Mouse (Mus musculus): ENCODE measurements at regions not wholly inside any gene's neighbourhood (a gene's known extent, or its start where the extent isn't known, plus 50 kb on each side); places are given as distances from the start of the nearest gene placed in this dataset.

DNA sequence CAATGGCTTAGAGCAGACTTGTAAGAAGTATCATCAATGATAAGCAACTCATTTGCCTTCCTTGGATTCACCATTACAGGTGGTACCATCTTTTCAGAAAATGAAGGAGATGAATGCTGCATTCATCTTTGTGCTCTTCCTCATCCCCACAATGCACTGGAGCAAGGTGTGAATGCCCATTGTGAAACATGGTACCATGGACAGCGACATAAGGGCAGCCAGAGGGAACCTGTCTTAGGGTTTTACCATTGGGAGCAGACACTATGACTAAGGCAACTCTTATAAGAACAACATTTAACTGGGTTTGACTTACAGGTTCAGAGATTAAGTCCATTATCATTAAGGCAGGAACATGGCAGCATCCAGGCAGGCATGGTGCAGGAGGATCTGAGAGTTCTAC is 60.1 kb upstream of the Kcnj6 start:
- no peak for ATAC-seq

GRCm38 (mm10) chr16:95064423-95064822 is 66.9 kb upstream of the Kcnj6 start:
- ATAC-seq: no peak

- no peak for ATAC-seq
These were observed 69.2 kb upstream of the Kcnj6 start for GRCm38 (mm10) chr16:95066687-95067086.

- no peak for ATAC-seq
These were observed 95.1 kb upstream of the Kcnj6 start for GRCm38 (mm10) chr16:95092471-95093221.

- ATAC-seq: no peak
These were observed 96.3 kb upstream of the Kcnj6 start for GRCm38 (mm10) chr16:95093753-95094152.

DNA sequence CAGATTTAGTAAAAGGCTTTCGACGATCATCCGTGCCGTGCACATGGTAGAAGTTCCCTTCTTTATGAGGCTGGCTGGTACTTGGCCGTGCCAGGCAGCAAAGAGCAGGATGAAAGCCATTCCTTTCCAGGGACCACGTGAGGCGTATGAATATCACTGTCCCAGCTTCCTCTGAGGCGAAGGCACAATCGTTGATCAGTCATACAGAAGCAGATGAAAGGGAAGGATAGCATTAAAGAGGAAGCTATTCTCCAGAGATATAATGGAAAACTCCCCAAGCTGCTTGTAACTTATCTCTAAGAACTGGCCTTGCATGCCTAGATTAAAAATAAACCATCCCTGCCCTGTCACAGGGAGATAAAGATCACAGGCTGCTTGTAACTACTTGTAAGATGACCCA is 103.5 kb upstream of the Kcnj6 start:
- ATAC-seq: no peak

- no peak for ATAC-seq
These were observed 120.0 kb upstream of the Kcnj6 start for GRCm38 (mm10) chr16:95117531-95117930.

GRCm38 (mm10) chr16:95119293-95119692 is 121.8 kb upstream of the Kcnj6 start:
- ATAC-seq: no peak

DNA sequence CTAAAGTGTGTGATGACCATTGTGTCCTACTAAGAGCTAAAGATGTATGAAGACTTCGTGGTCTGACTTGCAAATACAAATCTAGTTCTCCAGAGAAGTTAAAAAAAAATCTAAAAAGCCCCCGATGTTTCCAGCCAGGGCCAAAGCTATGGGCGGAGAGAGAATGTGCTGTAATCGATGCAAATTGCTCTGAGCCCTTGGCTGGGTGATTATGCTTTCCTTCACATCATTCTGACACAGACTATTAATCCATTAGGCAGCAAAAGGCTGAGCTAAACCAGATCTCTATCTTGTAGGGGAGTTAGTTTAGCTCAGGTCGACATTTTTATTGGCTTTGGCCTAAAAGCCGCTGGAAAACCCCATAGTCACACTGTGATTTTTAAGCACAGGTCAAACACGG is 124.5 kb upstream of the Kcnj6 start:
- ATAC-seq: no peak

DNA sequence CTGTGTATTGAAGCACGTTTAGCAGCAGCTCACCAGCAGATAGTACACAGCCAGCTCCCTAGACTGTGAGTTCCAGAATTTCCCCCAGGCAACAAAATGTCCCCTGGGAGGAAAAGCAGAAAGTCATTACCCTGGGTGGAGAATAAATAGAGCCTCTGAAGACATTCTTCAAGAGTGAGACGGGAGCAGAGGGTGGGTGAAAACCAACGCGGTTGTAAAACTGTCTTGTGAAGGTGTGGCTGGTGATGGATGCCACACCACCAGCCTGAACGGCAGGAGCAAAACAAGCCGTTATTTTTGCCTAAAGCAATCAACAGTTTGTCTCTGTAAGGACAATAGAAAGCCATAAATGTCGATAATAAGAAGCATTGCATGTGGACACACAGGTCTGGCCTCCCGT is 129.7 kb upstream of the Kcnj15 start:
- no peak for ATAC-seq

DNA sequence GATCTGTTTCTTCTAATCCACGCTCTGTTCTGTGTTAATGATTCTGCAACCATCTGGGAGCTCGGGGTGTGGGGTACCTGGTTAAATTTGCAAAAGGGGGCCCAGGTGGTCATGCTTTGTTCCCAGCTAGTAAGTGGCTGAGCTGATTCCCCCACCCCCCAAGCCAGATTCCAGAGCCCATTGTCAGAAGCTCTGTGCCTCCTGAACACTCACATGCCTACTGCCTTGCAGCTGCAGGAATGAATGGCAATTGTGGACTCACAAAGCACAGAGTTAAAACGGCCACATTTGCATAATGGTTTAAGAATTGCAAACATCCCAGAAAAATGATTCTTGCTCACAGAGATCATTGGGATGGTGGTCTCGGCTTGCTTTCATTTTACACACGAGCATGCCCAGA is 125.5 kb upstream of the Kcnj15 start:
- no peak for ATAC-seq

- ATAC-seq: no peak
These were observed 118.5 kb upstream of the Kcnj15 start for GRCm38 (mm10) chr16:95138809-95139208.

DNA sequence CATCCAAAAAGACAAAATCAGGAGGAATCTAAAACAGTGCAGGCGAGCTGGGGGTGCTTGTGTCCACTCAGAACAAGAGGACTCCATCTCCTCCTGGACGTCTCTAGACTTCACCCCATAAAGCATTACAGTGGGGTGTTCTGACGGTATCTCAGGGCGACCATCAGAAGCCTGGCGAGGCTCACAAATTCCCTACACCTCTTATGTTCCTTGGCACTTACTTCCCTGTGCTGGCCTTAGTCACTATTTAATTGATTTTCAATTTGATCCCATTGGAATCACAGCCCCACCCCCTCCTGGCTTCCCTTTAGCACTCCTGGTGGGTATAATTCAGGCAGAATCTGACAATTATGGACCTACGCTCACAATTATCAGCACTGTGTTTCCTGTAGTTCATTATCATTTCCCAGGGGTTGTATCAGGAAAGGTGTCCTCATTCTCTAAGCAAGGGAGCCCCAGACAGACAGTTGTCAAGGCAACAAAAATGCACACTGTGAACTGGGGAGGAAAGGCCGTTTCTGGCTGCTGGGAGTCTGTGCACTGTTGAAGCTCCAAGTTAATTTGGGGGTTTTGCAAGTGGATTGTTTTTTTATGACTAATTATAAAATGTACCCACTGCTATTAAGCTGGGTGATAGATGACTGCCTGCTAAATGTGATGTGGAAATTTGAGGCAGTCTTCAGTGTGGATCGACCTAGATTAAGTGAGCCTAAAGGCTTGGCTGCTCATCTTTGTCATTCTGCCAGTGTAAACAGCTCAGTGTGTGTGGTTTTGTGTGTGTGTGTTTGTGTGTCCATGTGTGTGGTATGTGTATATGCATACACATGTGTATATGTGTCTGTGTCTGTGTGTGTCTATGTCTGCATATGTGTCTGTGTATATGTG is 115.6 kb upstream of the Kcnj15 start:
- ATAC-seq: no peak

DNA sequence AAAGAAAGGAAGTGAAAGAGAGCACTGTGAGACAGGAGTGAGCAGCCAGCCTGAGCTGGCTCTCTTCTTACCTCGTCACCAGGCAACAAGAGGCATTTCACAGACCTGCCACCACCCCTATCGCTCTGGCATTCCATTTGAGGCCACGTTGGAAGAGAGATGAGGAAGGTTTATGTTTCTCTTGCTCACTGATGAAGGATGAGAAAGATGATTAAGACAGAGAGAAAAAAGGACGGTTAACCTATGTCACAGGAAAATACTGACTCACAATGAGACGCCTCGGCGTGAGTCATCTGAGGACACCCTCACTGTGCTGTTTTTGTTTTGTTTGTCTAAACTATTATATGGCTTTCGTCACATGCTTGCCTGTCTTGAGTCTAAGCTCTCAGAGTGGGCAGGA is 106.9 kb upstream of the Kcnj15 start:
- peak; percentile 65 for ATAC-seq

DNA sequence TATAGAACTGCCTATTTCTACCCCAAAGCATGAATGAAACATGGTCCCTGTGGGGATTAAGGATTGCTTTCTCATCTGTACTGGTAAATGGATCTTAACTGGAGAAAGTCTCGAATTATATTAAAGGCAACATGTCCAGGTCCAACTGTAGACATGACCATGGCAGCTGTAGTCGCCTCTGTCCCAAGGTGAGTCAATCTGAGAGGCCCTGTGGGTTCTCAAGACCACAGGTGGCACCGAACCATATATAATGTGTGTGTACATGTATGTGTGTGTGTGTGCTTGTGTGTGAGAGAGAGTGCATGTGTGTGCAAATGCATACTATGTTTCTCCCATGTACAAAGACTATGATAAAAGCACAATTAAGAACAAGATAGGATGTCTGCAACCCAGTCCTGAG is 105.9 kb upstream of the Kcnj15 start:
- ATAC-seq: no peak

DNA sequence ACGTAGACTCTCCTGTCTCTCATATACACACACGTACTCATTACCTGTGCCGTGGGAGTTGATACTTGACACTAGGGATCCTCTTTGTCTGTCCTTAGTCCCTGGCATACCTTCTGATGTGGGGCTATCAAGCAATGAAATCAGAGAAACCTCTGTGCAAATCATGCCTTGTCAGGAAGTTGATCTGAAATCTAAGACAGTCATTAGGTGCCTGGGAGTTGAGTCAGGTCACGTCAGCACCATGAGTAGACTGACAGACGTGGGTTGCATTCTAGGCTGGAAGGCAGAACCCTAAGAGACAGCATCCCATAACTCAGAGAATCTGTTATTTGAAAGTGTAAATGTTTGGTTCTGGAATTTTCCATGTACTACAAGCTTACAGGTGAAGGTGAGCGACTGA is 105.4 kb upstream of the Kcnj15 start:
- peak; percentile 65 for ATAC-seq

DNA sequence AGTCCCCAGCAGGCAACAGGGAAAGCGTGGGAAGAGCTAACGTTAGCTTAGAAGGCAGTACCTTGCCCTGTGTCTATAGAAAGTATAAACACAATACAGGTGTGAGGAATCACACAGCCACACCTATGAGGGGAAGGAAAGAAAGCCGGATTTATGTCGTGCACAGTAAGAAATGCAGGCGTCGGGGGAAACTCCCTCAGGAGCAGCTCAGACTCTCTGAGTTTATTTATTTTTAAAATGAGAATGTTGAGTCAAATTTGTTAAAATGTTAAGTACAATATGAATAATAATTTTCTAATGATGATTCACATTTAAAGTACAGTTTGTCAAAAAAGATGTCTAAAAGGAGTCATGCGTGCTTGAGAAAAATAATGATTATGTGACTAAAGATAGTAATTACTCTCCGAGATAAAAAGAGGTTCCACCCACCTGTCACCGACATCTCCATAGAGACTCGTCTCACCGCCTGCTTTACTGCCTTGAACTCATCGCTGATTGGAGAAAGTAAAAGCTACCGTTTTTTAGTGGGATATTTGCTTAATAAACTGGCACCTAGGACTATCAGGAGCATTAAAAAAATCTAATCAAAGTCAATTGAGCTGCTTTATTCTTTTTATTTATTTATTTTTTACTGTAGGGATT is 104.5 kb upstream of the Kcnj15 start:
- ATAC-seq: peak; percentile 33

- ATAC-seq: peak; percentile 67
These were observed 89.0 kb upstream of the Kcnj15 start for GRCm38 (mm10) chr16:95168349-95168748.

GRCm38 (mm10) chr16:95169346-95169745 is 88.0 kb upstream of the Kcnj15 start:
- ATAC-seq: no peak

GRCm38 (mm10) chr16:95180562-95180961 is 76.8 kb upstream of the Kcnj15 start:
- no peak for ATAC-seq

DNA sequence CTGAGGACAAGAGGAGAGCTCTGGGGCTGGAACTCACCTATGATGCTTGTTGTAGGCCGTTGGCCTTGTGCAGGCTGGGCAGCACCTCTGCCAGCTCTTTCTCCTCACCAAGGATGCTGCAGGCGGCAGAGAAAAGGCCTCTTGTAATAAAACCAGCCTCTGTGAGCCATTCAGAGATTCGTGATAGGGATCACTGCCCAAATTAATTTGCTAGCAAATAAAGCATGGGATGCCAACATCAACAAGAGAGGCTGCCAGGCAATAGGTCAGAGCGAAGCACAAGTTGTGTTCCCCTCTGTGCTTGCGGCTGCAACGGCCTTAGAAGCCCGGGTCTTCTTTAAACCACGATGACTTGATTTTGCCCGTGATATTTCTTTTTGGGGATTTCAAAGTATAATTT is 72.0 kb upstream of the Kcnj15 start:
- no peak for ATAC-seq

- peak; percentile 97 for ATAC-seq
These were observed 68.2 kb upstream of the Kcnj15 start for GRCm38 (mm10) chr16:95189114-95189513.

DNA sequence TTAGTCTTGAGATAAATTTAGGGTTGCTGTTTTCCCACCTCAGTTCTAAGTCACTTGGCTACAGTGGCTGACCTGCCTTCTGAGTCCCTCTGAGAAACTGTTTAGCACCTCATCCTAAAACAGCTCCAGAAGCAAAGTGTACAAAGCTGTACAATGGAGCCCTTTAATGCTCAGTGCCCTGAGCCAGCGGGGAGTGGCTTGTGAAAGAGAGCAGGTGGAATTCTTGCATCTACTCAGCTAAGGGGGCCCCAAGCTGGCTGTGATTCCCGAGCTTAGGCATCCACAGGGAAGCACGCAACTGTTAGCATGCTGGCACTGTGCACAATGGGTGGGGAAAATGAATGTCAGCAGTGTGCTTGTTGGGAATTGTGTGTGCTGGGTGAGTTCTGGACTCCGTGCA is 63.2 kb upstream of the Kcnj15 start:
- no peak for ATAC-seq

GRCm38 (mm10) chr16:95196141-95196540 is 61.2 kb upstream of the Kcnj15 start:
- ATAC-seq: no peak
